Mouse (Mus musculus): ENCODE data around the gene Lsp1. TPM values are rescaled to one million over a fixed set of nuclear protein-coding genes. Genes with fewer than 3 reads are reported as not detected.

Gene Lsp1
- polyA plus RNA-seq, 1 experiment from 2014 or later, result 48.6 TPM

DNA sequence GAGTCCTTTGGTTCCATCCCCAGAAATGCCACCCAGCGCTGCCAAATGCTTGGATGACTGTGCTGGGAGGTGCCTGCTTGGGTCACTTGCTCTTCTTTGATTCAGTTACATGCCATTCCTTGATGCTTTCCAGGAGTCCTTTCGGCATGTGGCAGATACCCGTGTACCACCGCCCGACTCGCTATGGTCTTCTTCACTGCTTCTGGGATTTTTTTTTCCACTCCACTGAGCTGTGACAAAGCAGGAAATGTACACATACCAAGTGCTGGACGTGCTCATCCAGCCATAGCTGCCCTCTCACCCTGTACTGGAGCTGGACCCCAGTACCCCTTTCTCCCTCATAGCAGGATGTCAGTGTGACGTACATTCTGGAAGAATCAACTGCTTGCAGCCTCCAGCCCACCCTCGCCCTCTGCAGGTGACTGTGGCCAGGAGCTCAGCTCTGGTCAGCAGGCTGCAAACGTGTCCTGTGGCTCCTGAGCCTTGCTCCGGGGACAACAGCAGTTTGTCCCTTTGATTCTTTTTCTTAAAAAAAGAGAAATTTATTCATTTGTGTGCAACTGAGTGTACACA lies 34.9 kb upstream of the Lsp1 start:
- ATAC-seq (ENCODE audit: insufficient number of reproducible peaks, insufficient read depth, low FRiP score, low read depth), result no peak
- no peak overlapping the region for H3K27ac ChIP-seq (replicated peaks in 1 of 2; ENCODE audit: control insufficient read depth in 1 of 2, insufficient read depth in 1 of 2, low read depth in 2 of 2, low read length in 2 of 2)
- H3K4me1 ChIP-seq (ENCODE audit: control insufficient read depth in 2 of 2, insufficient read depth in 2 of 2, low read length in 2 of 2), result peaks cover 11 to 23% of the 10 kb centered on the region in 2 experiments
- H3K36me3 ChIP-seq (ENCODE audit: control insufficient read depth, insufficient read depth, low read length), result no peaks in the 10 kb centered on the region
- no peak overlapping the region for H3K4me2 ChIP-seq (ENCODE audit: low read length)
- H3K27me3 ChIP-seq (ENCODE audit: control insufficient read depth, insufficient read depth, low read length), result no peaks in the 10 kb centered on the region
- H3K9ac ChIP-seq (ENCODE audit: low read length), result no peak overlapping the region
- WGBS, result 52% methylated on average over 11 of the region's 11 CpGs
- no peaks in the 10 kb centered on the region for H3K9me3 ChIP-seq (ENCODE audit: control insufficient read depth, low read length)
- H3K4me3 ChIP-seq (ENCODE audit: control insufficient read depth in 1 of 2, insufficient read depth in 1 of 2, low read depth in 1 of 2, low read length in 2 of 2), result no peak overlapping the region

- Histone ChIP-seq H3K4me2 (ENCODE audit: low read length) (no peak overlapping the region), H3K36me3 (ENCODE audit: control insufficient read depth, insufficient read depth, low read length) (no peaks in the 10 kb centered on the region), H3K4me1 (ENCODE audit: control insufficient read depth in 2 of 2, insufficient read depth in 2 of 2, low read length in 2 of 2) (peaks cover 11 to 29% of the 10 kb centered on the region in 2 experiments), H3K9ac (ENCODE audit: low read length) (no peak overlapping the region), H3K27ac (replicated peaks in 1 of 2; ENCODE audit: control insufficient read depth in 1 of 2, insufficient read depth in 1 of 2, low read depth in 2 of 2, low read length in 2 of 2) (no peak overlapping the region), H3K4me3 (ENCODE audit: control insufficient read depth in 1 of 2, insufficient read depth in 1 of 2, low read depth in 1 of 2, low read length in 2 of 2) (no peak overlapping the region), H3K27me3 (ENCODE audit: control insufficient read depth, insufficient read depth, low read length) (no peaks in the 10 kb centered on the region), H3K9me3 (ENCODE audit: control insufficient read depth, low read length) (no peaks in the 10 kb centered on the region)
- no peak for ATAC-seq (ENCODE audit: insufficient number of reproducible peaks, insufficient read depth, low FRiP score, low read depth)
- 10% methylated on average over 7 of the region's 7 CpGs for WGBS
These were observed 32.4 kb upstream of the Lsp1 start for GRCm38 (mm10) chr7:142428213-142428612.

GRCm38 (mm10) chr7:142430160-142430678 lies 30.4 kb upstream of the Lsp1 start:
- no peaks in the 10 kb centered on the region for H3K36me3 ChIP-seq (ENCODE audit: control insufficient read depth, insufficient read depth, low read length)
- no peak overlapping the region for H3K4me3 ChIP-seq (ENCODE audit: control insufficient read depth in 1 of 2, insufficient read depth in 1 of 2, low read depth in 1 of 2, low read length in 2 of 2)
- no peaks in the 10 kb centered on the region for H3K27me3 ChIP-seq (ENCODE audit: control insufficient read depth, insufficient read depth, low read length)
- peaks cover 23 to 41% of the 10 kb centered on the region in 2 experiments for H3K4me1 ChIP-seq (ENCODE audit: control insufficient read depth in 2 of 2, insufficient read depth in 2 of 2, low read length in 2 of 2)
- 38% methylated on average over 12 of the region's 12 CpGs for WGBS
- H3K27ac ChIP-seq (replicated peaks in 1 of 2; ENCODE audit: control insufficient read depth in 1 of 2, insufficient read depth in 1 of 2, low read depth in 2 of 2, low read length in 2 of 2), result peak overlapping the region in 1 of 2 experiments; percentile 53; a peak in 2 of 4 replicates
- peak; percentile 54 for ATAC-seq (ENCODE audit: insufficient number of reproducible peaks, insufficient read depth, low FRiP score, low read depth)
- H3K9ac ChIP-seq (ENCODE audit: low read length), result no peak overlapping the region
- H3K4me2 ChIP-seq (ENCODE audit: low read length), result no peak overlapping the region
- H3K9me3 ChIP-seq (ENCODE audit: control insufficient read depth, low read length), result no peaks in the 10 kb centered on the region

DNA sequence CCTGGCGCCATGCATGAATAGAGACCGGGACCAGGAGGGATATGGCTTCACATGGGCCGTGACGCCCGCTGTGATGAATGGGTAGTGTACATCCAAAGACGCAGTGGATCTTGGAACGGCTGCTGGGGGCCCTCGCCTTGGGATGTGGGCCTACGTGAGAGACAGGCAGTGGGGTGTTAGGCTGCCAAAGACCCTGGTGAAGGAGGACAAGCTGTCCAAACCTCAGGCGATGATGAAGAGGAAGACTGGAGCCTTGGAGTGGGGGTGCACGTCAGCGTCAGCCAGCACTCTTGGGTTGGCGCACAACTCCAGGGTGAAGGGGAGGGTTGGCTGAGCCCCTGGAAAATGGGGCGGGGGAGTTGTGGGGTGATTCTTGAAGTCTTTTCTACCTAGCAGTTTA lies 29.5 kb upstream of the Lsp1 start:
- H3K9me3 ChIP-seq (ENCODE audit: control insufficient read depth, low read length), result no peaks in the 10 kb centered on the region
- peak overlapping the region in 1 of 2 experiments; percentile 53; a peak in 1 of 4 replicates for H3K27ac ChIP-seq (replicated peaks in 1 of 2; ENCODE audit: control insufficient read depth in 1 of 2, insufficient read depth in 1 of 2, low read depth in 2 of 2, low read length in 2 of 2)
- no peak overlapping the region for H3K9ac ChIP-seq (ENCODE audit: low read length)
- H3K4me3 ChIP-seq (ENCODE audit: control insufficient read depth in 1 of 2, insufficient read depth in 1 of 2, low read depth in 1 of 2, low read length in 2 of 2), result no peak overlapping the region
- no peak for ATAC-seq (ENCODE audit: insufficient number of reproducible peaks, insufficient read depth, low FRiP score, low read depth)
- no peaks in the 10 kb centered on the region for H3K27me3 ChIP-seq (ENCODE audit: control insufficient read depth, insufficient read depth, low read length)
- H3K36me3 ChIP-seq (ENCODE audit: control insufficient read depth, insufficient read depth, low read length), result no peaks in the 10 kb centered on the region
- no peak overlapping the region for H3K4me2 ChIP-seq (ENCODE audit: low read length)
- peaks cover 25 to 38% of the 10 kb centered on the region in 2 experiments for H3K4me1 ChIP-seq (ENCODE audit: control insufficient read depth in 2 of 2, insufficient read depth in 2 of 2, low read length in 2 of 2)
- 94% methylated on average over 14 of the region's 14 CpGs for WGBS

DNA sequence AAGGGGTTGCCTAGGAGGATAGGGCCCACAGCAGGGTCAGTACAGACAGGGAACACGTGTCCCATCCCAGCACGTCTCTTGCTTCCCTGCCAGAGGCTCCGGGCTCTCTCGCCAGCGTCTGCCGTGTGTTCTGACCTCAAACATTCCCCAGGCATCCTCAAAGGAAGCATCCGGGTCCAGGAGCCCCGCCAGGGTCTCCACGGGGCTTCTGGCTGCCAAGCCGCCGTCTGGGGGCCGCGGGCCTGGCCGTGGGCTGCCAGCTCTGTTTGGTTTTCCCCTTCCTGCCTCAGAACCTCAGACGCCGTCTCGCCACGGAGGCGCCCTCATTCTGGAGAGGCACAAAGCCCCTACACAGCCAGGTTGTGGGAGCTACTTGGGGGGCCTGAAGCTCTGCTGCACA lies 27.0 kb upstream of the Lsp1 start:
- H3K4me2 ChIP-seq (ENCODE audit: low read length), result no peak overlapping the region
- no peak overlapping the region for H3K4me3 ChIP-seq (ENCODE audit: control insufficient read depth in 1 of 2, insufficient read depth in 1 of 2, low read depth in 1 of 2, low read length in 2 of 2)
- H3K9ac ChIP-seq (ENCODE audit: low read length), result 0 out of 2 replicates have a peak overlapping the region, but pooled peaks have one; percentile 0
- peaks cover 25 to 29% of the 10 kb centered on the region in 2 experiments for H3K4me1 ChIP-seq (ENCODE audit: control insufficient read depth in 2 of 2, insufficient read depth in 2 of 2, low read length in 2 of 2)
- no peaks in the 10 kb centered on the region for H3K9me3 ChIP-seq (ENCODE audit: control insufficient read depth, low read length)
- peak overlapping the region; percentile 29 to 60; a peak in 3 of 4 replicates for H3K27ac ChIP-seq (replicated peaks in 1 of 2; ENCODE audit: control insufficient read depth in 1 of 2, insufficient read depth in 1 of 2, low read depth in 2 of 2, low read length in 2 of 2)
- WGBS, result 25% methylated on average over 19 of the region's 19 CpGs
- no peaks in the 10 kb centered on the region for H3K27me3 ChIP-seq (ENCODE audit: control insufficient read depth, insufficient read depth, low read length)
- no peaks in the 10 kb centered on the region for H3K36me3 ChIP-seq (ENCODE audit: control insufficient read depth, insufficient read depth, low read length)
- ATAC-seq (ENCODE audit: insufficient number of reproducible peaks, insufficient read depth, low FRiP score, low read depth), result no peak

DNA sequence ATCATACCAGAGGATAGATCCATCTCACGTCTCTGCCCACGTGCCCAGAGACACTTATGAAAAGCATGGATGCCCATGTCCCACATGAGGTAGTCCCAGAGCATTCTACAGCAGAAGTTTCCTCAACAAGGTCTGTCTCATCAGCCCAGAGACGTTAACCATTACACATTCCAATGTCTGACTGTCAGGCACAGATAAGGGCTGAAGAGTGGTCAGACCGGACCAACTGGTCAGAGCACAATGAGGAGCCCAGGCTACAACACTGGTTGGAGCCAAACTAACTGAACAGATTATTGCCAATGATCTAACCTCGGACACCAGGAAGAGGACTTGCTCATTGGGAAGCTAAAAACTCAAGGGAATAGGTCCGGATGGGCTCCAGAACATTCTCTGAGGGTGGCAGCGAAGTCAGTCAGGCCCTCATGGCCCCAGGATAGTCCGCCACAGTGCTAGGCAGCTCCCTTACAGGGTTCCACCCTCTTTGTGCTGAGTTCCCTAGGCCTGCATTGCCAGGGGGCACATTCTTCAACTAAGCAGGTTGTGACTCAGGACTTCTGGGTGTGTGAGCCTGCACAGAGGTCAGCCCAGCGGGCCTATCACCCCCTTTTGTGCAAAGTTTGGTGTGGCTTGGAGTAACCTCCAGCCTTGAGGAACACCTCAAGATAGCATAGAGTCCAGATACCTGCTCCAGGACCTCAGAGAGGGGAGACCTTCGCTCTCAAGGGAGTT lies 26.3 kb upstream of the Lsp1 start, which contains the start of gene Syt8:
TSS of gene Syt8 (plus strand) at position 714 of the 729 bp plus-strand sequence.
- ATAC-seq (ENCODE audit: insufficient number of reproducible peaks, insufficient read depth, low FRiP score, low read depth), result no peak
- Histone ChIP-seq H3K9ac (ENCODE audit: low read length) (0 out of 2 replicates have a peak within 1 kb of the TSS, but pooled peaks have one; percentile 0), H3K36me3 (ENCODE audit: control insufficient read depth, insufficient read depth, low read length) (no peaks in the 10 kb centered on the region), H3K4me3 (ENCODE audit: control insufficient read depth in 1 of 2, insufficient read depth in 1 of 2, low read depth in 1 of 2, low read length in 2 of 2) (no peak within 1 kb of the TSS), H3K9me3 (ENCODE audit: control insufficient read depth, low read length) (no peaks in the 10 kb centered on the region), H3K4me2 (ENCODE audit: low read length) (no peak within 1 kb of the TSS), H3K4me1 (ENCODE audit: control insufficient read depth in 2 of 2, insufficient read depth in 2 of 2, low read length in 2 of 2) (peaks cover 25 to 29% of the 10 kb centered on the region in 2 experiments), H3K27me3 (ENCODE audit: control insufficient read depth, insufficient read depth, low read length) (no peaks in the 10 kb centered on the region), H3K27ac (replicated peaks in 1 of 2; ENCODE audit: control insufficient read depth in 1 of 2, insufficient read depth in 1 of 2, low read depth in 2 of 2, low read length in 2 of 2) (peak within 1 kb of the TSS; percentile 29 to 60; a peak in 3 of 4 replicates)
- WGBS, result 63% methylated on average over 10 of the region's 10 CpGs

- H3K4me1 ChIP-seq (ENCODE audit: control insufficient read depth in 2 of 2, insufficient read depth in 2 of 2, low read length in 2 of 2), result peaks cover 15 to 23% of the 10 kb centered on the region in 2 experiments
- no peaks in the 10 kb centered on the region for H3K36me3 ChIP-seq (ENCODE audit: control insufficient read depth, insufficient read depth, low read length)
- H3K4me3 ChIP-seq (ENCODE audit: control insufficient read depth in 1 of 2, insufficient read depth in 1 of 2, low read depth in 1 of 2, low read length in 2 of 2), result no peak overlapping the region
- no peaks in the 10 kb centered on the region for H3K27me3 ChIP-seq (ENCODE audit: control insufficient read depth, insufficient read depth, low read length)
- no peak overlapping the region for H3K4me2 ChIP-seq (ENCODE audit: low read length)
- no peak for ATAC-seq (ENCODE audit: insufficient number of reproducible peaks, insufficient read depth, low FRiP score, low read depth)
- no peak overlapping the region for H3K9ac ChIP-seq (ENCODE audit: low read length)
- 11% methylated on average over 4 of the region's 4 CpGs for WGBS
- H3K9me3 ChIP-seq (ENCODE audit: control insufficient read depth, low read length), result no peaks in the 10 kb centered on the region
- peak overlapping the region in 1 of 2 experiments; percentile 34; a peak in 3 of 4 replicates for H3K27ac ChIP-seq (replicated peaks in 1 of 2; ENCODE audit: control insufficient read depth in 1 of 2, insufficient read depth in 1 of 2, low read depth in 2 of 2, low read length in 2 of 2)
These were observed 25.1 kb upstream of the Lsp1 start for GRCm38 (mm10) chr7:142435524-142435923.
